Mouse (Mus musculus) forebrain, embryonic 15.5 days (tissue): Measurements from ENCODE around the gene Amt. TPM values are rescaled to one million over a fixed set of nuclear protein-coding genes. Genes with fewer than 3 reads are reported as not detected.

Source experiments
- ATAC-seq: fragments of 200-750 bp; cut with Nextera tagmentation; replicated peaks from 2 replicates; pipeline ENCODE4 v1.8.0; 2017; ENCODE audit warnings: mild to moderate bottlenecking, moderate TSS enrichment, moderate library complexity
- H3K27ac ChIP-seq: fragments of 300-500 bp; sonication (generic); replicated peaks from 2 replicates; pipeline ENCODE4 v1.5.1; 2015; ENCODE audit warnings: mild to moderate bottlenecking, inconsistent platforms
- H3K27me3 ChIP-seq: fragments of 300-500 bp; sonication (generic); 2 replicates; pipeline ENCODE4 v1.6.1; 2015; ENCODE audit warnings: inconsistent platforms
- H3K36me3 ChIP-seq: fragments of 300-500 bp; sonication (generic); 2 replicates; pipeline ENCODE4 v1.6.1; 2015; ENCODE audit warnings: mild to moderate bottlenecking, inconsistent platforms
- H3K4me1 ChIP-seq: fragments of 300-500 bp; sonication (generic); 2 replicates; pipeline ENCODE4 v1.6.1; 2015; ENCODE audit warnings: inconsistent platforms
- H3K4me2 ChIP-seq: fragments of 300-500 bp; sonication (generic); replicated peaks from 2 replicates; pipeline ENCODE4 v1.6.1; 2015; ENCODE audit warnings: mild to moderate bottlenecking, inconsistent platforms
- H3K4me3 ChIP-seq: fragments of 300-500 bp; sonication (generic); 2 replicates; pipeline ENCODE4 v1.5.1; 2015; ENCODE audit warnings: mild to moderate bottlenecking, inconsistent platforms
- H3K9ac ChIP-seq: fragments of 300-500 bp; sonication (generic); replicated peaks from 2 replicates; pipeline ENCODE4 v1.6.1; 2015; ENCODE audit warnings: mild to moderate bottlenecking, inconsistent platforms
- H3K9me3 ChIP-seq: fragments of 300-500 bp; sonication (generic); 2 replicates; pipeline ENCODE4 v1.6.1; 2016; ENCODE audit warnings: inconsistent platforms
- WGBS: fragments of 180-500 bp; shearing (Covaris S2); methylation state at CpG from one replicate; pipeline ENCODE4 v1.1.7; 2015; ENCODE audit warnings: mixed read lengths; 5-methylcytosine and 5-hydroxymethylcytosine counted together
- polyA plus RNA-seq: library from polyadenylated mRNA; unstranded; fragments of >200 nt; fragmentation: Nextera tagmentation; extraction: Ambion mirVana; gene quantifications from 2 replicates; pipeline ENCODE4 v1.2.1, GENCODE M21; 2015

Gene Amt
- polyA plus RNA-seq, 1 experiment from 2014 or later, result 23.8 TPM

DNA sequence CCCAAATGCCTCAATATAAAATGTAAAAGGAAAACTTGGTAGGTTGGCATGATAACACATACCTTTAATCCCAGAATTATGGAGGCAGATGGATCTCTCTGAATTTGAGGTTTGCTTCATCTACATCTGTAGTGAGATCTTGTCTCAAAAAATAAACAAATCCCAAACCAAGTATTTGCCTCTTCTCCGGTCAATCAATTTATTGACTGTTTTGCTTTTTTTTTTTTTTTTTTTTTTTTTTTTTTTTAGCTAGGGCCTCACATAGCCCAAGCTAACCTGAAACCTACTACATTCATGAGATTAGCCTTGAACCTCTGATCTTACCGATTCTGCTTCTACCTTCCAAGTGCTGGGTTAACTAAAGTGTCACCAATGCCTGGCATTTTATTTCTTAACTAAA is 7.3 kb upstream of the Amt start:
- no peak for ATAC-seq
- Histone ChIP-seq H3K36me3 (peaks cover 11% of the 10 kb centered on the region; the same call in 1 of the 2 replicates), H3K27ac (peak overlapping the region; percentile 95), H3K9me3 (no peaks in the 10 kb centered on the region), H3K4me1 (peaks cover 14% of the 10 kb centered on the region), H3K4me3 (peak overlapping the region; percentile 70), H3K9ac (peak overlapping the region; percentile 72), H3K4me2 (peak overlapping the region; percentile 52), H3K27me3 (no peaks in the 10 kb centered on the region)
- WGBS, result 66% methylated on average over 2 of the region's 2 CpGs

DNA sequence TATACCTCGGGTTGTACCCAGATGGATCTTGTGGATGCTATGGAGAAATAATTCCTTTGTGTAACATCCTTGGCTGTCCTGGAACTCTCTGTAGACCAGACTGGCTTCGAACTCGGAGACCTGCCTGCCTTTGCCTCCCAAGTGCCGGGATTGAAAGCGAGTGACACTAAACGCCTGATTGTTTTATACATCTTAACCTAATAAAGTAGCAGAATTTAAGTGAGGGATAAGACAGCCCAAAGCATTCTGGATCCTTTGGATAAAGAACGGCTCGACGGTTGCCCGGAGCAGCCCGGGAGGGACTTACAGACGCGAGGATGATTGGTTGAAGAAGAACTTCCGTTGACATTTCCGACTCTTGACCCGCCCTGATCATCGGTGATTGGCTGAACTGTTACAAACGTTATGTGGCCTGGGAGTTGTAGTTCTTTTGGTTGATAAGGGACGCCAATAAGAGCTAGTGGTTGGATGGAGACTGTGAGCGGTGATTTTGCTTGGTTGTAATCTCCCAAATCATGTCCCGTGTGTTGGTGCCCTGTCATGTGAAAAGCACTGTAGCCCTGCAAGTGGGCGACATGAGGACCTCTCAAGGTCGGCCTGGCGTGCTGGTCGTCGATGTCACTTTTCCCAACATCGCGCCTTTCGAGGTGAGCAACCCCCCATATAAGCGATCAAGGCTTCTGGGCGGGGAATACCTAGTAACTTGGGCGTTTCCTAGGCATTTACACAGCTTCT is 6.5 kb upstream of the Amt start, which contains the start of gene Nicn1:
Gene Nicn1 (plus strand): TSS at position 414 of the 735 bp plus-strand sequence.
- Histone ChIP-seq H3K9ac (peak within 1 kb of the TSS; percentile 73), H3K4me1 (peaks cover 14% of the 10 kb centered on the region), H3K9me3 (no peaks in the 10 kb centered on the region), H3K36me3 (peaks cover 20% of the 10 kb centered on the region), H3K27ac (peak within 1 kb of the TSS; percentile 95), H3K4me3 (peak within 1 kb of the TSS; percentile 70), H3K27me3 (no peaks in the 10 kb centered on the region), H3K4me2 (peak within 1 kb of the TSS; percentile 65)
- ATAC-seq, result peak; percentile 98
- WGBS, result under 1% methylated on average over 32 of the region's 32 CpGs

DNA sequence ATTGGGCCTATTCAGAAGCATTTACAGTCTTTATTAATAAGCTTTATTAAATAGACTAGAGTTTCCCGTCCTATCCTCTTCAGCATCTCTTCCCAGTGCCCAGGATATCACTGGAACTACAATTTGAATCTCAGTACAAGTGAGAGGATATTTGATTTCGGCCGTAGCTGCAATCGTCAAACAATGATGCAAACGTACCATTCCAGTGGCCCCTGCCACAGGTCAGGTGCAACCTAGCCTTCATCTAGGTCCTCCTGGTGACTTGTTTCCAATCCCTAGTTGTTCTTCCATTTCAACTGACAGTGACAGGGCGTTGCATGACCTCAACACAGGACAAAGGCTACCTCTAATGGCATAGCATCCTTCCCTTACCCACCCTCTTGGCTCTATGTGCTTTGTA is 5.9 kb upstream of the Amt start:
- Histone ChIP-seq H3K4me3 (peak overlapping the region; percentile 70), H3K27ac (peak overlapping the region; percentile 85), H3K4me1 (peaks cover 14% of the 10 kb centered on the region), H3K36me3 (peaks cover 25% of the 10 kb centered on the region), H3K9ac (peak overlapping the region; percentile 73), H3K9me3 (no peaks in the 10 kb centered on the region), H3K27me3 (no peaks in the 10 kb centered on the region), H3K4me2 (peak overlapping the region; percentile 65)
- no peak for ATAC-seq
- 45% methylated on average over 6 of the region's 6 CpGs for WGBS

DNA sequence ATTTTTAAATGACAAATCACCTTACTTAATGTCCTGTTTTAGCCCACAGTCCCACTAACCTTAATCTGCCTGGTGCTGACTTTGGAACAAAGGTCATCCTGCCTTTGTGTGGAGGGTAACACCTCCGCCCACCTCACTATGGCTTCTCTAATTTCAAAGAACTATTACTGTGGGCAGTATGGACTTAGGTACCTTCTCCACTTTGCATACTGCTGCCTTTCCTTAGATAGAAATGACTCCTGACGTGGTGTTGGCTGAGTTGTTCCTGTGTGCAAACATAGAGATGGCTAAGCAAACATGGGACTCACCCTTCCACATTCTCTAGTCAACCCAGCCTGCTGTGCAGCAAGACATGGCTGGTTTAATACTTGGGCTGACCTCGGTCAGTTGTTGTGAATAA is 5.2 kb downstream of the Amt start:
- Histone ChIP-seq H3K9ac (no peak overlapping the region), H3K4me2 (no peak overlapping the region), H3K27me3 (no peaks in the 10 kb centered on the region), H3K27ac (no peak overlapping the region), H3K4me3 (no peak overlapping the region), H3K9me3 (no peaks in the 10 kb centered on the region), H3K4me1 (peaks cover 8% of the 10 kb centered on the region), H3K36me3 (peaks cover 37% of the 10 kb centered on the region)
- 88% methylated on average over 3 of the region's 3 CpGs for WGBS
- no peak for ATAC-seq

DNA sequence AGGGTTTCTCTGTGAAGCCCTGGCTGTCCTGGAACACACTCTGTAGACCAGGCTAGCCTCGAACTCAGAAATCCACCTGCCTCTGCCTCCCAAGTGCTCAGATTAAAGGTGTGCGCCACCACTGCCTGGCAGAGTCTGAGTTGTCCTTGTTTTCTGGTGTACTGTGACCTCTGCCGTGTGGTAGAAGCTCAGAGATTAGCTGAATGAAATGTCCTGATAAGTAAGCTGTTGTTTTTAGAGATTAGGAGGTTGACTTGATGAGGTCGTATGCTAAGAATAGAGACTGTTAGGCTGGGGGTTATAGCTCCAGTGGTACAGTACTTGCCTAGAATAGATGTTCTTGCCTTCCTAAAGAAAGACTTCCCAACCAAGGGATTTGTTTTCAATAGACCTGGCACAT is 8.1 kb downstream of the Amt start:
- H3K27ac ChIP-seq, result no peak overlapping the region
- no peak for ATAC-seq

DNA sequence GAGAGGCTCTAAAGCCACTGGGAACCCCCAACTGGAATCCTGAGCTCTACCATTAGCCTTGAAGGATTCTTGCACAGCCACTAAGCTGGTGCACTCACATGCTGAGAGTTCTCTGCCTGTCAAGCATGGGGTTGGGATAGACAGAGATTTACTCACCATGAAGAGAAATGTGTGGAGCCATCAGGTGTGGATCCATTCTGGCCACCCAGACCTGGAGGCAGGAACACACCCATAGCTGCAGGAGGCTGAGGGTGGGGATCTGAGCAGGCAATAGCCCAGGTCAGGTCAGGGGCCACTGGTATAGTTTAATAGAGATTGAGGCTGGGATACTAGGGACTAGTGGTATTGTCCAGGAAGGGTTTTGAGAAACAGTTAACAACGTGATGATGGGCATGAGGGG is 8.5 kb downstream of the Amt start:
- peak overlapping the region; percentile 82 for H3K4me2 ChIP-seq
- H3K9me3 ChIP-seq, result no peaks in the 10 kb centered on the region
- H3K36me3 ChIP-seq, result peaks cover 32% of the 10 kb centered on the region
- ATAC-seq, result no peak
- H3K27ac ChIP-seq, result peak overlapping the region; percentile 99
- H3K27me3 ChIP-seq, result no peaks in the 10 kb centered on the region
- peak overlapping the region; percentile 89 for H3K4me3 ChIP-seq
- WGBS, result 4% methylated on average over 1 of the region's 1 CpGs
- H3K4me1 ChIP-seq, result peaks cover 37% of the 10 kb centered on the region
- peak overlapping the region; percentile 85 for H3K9ac ChIP-seq

More for the DNA sequence above, 8.1 kb downstream of the Amt start:
- H3K9ac ChIP-seq, result no peak overlapping the region
- H3K9me3 ChIP-seq, result no peaks in the 10 kb centered on the region
- peaks cover 32% of the 10 kb centered on the region for H3K36me3 ChIP-seq
- peak overlapping the region; percentile 89 for H3K4me3 ChIP-seq
- peaks cover 32% of the 10 kb centered on the region for H3K4me1 ChIP-seq
- 89% methylated on average over 4 of the region's 4 CpGs for WGBS
- no peaks in the 10 kb centered on the region for H3K27me3 ChIP-seq
- peak overlapping the region; percentile 82 for H3K4me2 ChIP-seq

DNA sequence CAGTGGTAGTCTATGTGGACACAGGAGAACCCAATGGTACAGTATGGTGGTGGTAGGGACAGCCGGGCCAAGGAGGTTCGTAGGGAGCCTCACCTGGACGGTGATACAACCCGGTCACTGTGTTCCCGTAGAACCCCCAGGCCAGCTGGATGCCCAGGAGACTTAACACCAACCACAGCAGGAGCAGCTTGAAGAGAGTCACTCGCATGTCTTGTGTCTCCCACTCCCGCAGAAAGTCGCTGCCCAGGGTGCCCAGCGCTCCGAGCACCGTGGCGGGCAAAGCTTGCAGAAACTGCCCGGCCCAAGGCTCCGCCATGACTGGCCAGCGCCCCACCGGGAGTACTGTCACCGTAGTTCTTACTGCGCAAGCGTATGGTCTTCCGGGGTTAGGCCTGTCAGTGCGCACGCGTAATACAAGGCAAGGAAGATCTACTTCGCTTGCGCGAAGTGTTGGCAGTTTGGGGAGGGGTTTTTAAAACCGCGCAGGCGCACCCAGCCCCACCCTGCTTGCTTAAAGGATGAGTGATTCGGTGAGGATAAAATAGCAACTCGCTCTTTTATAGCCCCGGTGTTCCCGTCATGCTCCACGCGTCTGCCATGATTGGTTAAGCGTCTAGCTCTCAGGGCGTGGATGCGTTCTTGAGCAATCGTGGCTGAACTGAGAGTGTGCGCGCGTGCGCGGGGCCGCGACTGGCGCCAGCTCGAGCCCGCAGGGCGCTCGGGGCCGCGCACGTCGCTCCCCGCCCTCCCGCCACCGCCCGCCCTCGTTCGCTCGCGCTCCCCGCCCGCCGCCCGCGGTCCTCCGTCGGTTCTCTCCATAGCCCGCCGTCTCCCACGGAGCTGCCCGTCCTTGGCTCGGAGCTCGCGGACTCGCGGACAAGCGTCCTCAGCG is 9.2 kb downstream of the Amt start, which contains the start of the genes Rhoa and Tcta:
Gene Rhoa (plus strand): TSS at position 501 of the 892 bp plus-strand sequence.
Gene Tcta (minus strand): TSS at position 532 of the 892 bp plus-strand sequence.
- peaks cover 44% of the 10 kb centered on the region for H3K4me1 ChIP-seq
- peaks cover 27% of the 10 kb centered on the region for H3K36me3 ChIP-seq
- H3K27ac ChIP-seq, result peak within 1 kb of the TSS; percentile 99
- peak within 1 kb of the TSS; percentile 82 for H3K4me2 ChIP-seq
- H3K4me3 ChIP-seq, result peak within 1 kb of the TSS; percentile 89
- H3K9me3 ChIP-seq, result no peaks in the 10 kb centered on the region
- ATAC-seq, result peak; percentile 98
- peak within 1 kb of the TSS; percentile 91 for H3K9ac ChIP-seq
- under 1% methylated on average over 81 of the region's 81 CpGs for WGBS
- H3K27me3 ChIP-seq, result no peaks in the 10 kb centered on the region

DNA sequence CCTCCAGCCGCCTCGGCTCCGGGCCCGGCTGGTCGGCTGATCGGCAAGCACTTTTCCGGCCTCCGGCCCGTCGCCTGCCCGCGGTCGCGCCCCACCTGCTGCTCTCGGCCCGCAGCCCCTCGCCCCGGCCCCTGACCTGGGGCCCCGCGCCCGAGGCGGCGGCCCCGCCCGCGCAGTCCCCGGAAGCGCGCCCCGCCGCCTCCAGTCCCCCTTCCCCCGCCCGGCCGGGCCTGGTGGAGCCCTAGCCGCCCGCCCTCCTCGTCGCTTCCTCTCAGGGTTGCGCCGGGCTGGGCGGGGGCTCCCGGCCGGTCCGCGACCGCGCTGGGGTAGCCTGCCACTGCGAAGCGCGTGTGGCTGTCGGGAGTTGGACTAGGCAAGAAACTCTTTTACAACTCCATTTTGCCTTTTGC is 9.9 kb downstream of the Amt start:
- H3K27ac ChIP-seq, result peak overlapping the region; percentile 99
- peak; percentile 73 for ATAC-seq
- H3K4me2 ChIP-seq, result peak overlapping the region; percentile 46
- H3K9me3 ChIP-seq, result no peaks in the 10 kb centered on the region
- H3K36me3 ChIP-seq, result peaks cover 22% of the 10 kb centered on the region
- peak overlapping the region; percentile 91 for H3K9ac ChIP-seq
- under 1% methylated on average over 51 of the region's 51 CpGs for WGBS
- H3K4me1 ChIP-seq, result peaks cover 51% of the 10 kb centered on the region
- H3K4me3 ChIP-seq, result peak overlapping the region; percentile 89
- H3K27me3 ChIP-seq, result no peaks in the 10 kb centered on the region

DNA sequence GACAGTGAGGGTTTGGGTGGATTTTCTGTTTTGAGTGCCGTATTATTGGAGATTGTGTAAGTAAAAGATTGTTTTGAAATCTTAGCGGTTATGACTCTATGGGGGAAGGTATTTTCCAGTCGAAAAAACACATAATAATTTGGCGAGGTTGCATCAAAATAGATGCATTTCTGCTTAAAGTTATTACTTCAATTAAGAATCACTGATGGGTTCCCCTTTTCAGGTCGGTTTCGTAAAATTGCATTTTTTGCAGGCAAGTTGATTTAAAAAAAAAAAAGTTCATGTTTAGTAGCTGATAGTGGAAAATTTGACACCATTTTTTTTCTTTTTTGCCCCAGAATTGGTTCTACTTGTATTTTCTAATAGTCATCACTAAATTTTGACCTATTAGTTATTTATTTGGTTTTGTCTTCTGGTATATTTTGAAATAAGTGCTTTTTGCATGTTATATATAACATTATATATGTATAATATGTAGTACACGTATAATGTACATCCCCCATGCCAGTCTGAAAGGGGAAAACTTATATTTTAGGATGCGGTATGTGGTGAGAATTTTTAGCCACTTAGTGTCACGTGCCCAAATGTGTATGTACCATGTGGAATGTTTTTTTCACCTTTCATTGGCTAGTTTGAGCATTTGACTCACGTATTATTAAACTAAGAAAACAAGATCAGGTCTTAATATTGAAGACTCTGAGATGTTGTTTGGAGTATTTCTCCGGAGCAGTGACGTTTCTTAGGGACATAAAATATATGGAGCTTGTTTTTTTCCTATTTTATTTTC is 10.6 kb downstream of the Amt start:
- H3K27me3 ChIP-seq, result no peaks in the 10 kb centered on the region
- H3K4me1 ChIP-seq, result peaks cover 56% of the 10 kb centered on the region
- ATAC-seq, result no peak
- peak overlapping the region; percentile 99 for H3K27ac ChIP-seq
- peak overlapping the region; percentile 89 for H3K4me3 ChIP-seq
- H3K9me3 ChIP-seq, result no peaks in the 10 kb centered on the region
- 22% methylated on average over 12 of the region's 12 CpGs for WGBS
- peak overlapping the region; percentile 46 for H3K4me2 ChIP-seq
- H3K9ac ChIP-seq, result peak overlapping the region; percentile 91
- peaks cover 17% of the 10 kb centered on the region for H3K36me3 ChIP-seq

DNA sequence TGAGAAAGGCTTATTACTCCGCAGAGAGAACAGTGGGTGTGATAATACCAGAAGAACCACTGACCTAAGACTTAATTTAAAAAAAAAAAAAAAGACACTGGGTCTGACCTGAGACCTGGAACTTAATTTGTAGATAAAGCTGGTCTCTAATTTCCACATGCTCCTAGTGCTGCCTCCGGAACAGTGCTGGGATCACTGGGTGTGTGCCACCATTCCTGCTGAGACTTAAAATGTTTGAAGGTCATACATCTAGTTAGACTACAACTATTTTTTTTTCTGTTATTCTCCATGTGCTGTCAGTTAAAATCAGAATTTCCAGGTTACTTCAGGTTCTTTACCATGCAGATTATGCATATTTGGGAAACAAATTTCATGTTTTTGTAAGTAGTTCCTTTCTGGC is 11.5 kb downstream of the Amt start:
- Histone ChIP-seq H3K27ac (no peak overlapping the region), H3K9ac (no peak overlapping the region), H3K4me2 (peak overlapping the region; percentile 46), H3K36me3 (peaks cover 8% of the 10 kb centered on the region), H3K9me3 (no peaks in the 10 kb centered on the region), H3K27me3 (no peaks in the 10 kb centered on the region), H3K4me3 (peak overlapping the region; percentile 89), H3K4me1 (peaks cover 56% of the 10 kb centered on the region)
- ATAC-seq, result no peak
- WGBS, result 61% methylated on average over 2 of the region's 2 CpGs

DNA sequence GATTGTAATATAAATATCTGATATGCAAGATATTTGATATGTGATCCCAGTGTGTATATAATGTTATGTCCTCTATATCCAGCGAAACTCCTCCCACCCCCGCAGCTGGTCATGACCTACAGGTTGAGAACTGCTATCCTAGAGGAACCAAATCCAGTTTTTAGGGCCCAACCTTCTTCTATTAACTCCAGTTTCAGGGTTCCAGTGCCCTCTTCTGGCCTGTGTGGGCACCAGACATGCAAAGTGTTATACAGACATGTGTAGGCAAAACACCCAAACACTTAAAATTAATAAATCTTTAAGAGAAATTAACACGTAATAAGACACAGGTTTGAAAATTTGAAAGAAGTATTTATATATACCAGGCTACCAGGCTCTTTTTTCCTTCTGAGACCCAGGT is 20.9 kb downstream of the Amt start:
- Histone ChIP-seq H3K4me3 (no peak overlapping the region), H3K9ac (no peak overlapping the region), H3K9me3 (no peaks in the 10 kb centered on the region), H3K4me1 (peaks cover 3% of the 10 kb centered on the region; the same call in 1 of the 2 replicates), H3K36me3 (0 out of 2 replicates have a peak, but pooled peaks cover 4% of the 10 kb centered on the region), H3K27me3 (no peaks in the 10 kb centered on the region), H3K4me2 (no peak overlapping the region), H3K27ac (no peak overlapping the region)
- 95% methylated on average over 3 of the region's 3 CpGs for WGBS
- no peak for ATAC-seq
